Mouse (Mus musculus) erythroblast, adult 5-6 weeks (primary cell): ENCODE data around the gene Rasd1. TPM values are rescaled to one million over a fixed set of nuclear protein-coding genes. Genes with fewer than 3 reads are reported as not detected.

Experiments
- ATAC-seq: replicated peaks from 2 replicates; pipeline ENCODE4 v1.8.0; 2016; ENCODE audit warnings: moderate number of reproducible peaks, mild to moderate bottlenecking, moderate TSS enrichment, inconsistent platforms; ENCODE audit not compliant: poor library complexity, low FRiP score, severe bottlenecking
- total RNA-seq, 2 experiments: library from RNA; stranded (forward) in 1 of 2; stranded (reverse) in 1 of 2; fragments of 150-400 nt in 1 of 2; fragments of 200-764, 138-1000 nt in 1 of 2; gene quantifications; 2 replicates each; pipeline versions ENCODE4 v1.2.3 to v1.2.4; 2015 to 2017; ENCODE audit warnings: low replicate concordance in 2 of 2

Rasd1 gene
- total RNA-seq, 2 experiments from 2014 or later = not detected

GRCm38 (mm10) chr11:59913702-59914101 lies 51.0 kb downstream of the Rasd1 start:
- ATAC-seq = no peak

Other genes starting within 250 kb of the Rasd1 start
- not detected in 2 replicates for gene Pld6, start 177.3 kb downstream of the Rasd1 start, total RNA-seq (2015; ENCODE audit: low replicate concordance)
- gene Pld6, start 177.3 kb downstream of the Rasd1 start, total RNA-seq (2017; ENCODE audit: low replicate concordance) = 0.84 TPM in 1 of 2 replicates, not detected in the other
- 4.8 and 17.5 TPM in 2 replicates for gene Flcn, start 154.9 kb downstream of the Rasd1 start, total RNA-seq (2015; ENCODE audit: low replicate concordance)
- 8.6 and 10.7 TPM in 2 replicates for gene Flcn, start 154.9 kb downstream of the Rasd1 start, total RNA-seq (2017; ENCODE audit: low replicate concordance)
- gene Nt5m, start 125.5 kb downstream of the Rasd1 start, total RNA-seq (2015; ENCODE audit: low replicate concordance) = 0.38 and 1.0 TPM in 2 replicates
- 2.0 TPM in 1 of 2 replicates, not detected in the other for gene Nt5m, start 125.5 kb downstream of the Rasd1 start, total RNA-seq (2017; ENCODE audit: low replicate concordance)
- gene Cops3, start 125.1 kb downstream of the Rasd1 start, total RNA-seq (2015; ENCODE audit: low replicate concordance) = 57.3 and 117 TPM in 2 replicates
- gene Cops3, start 125.1 kb downstream of the Rasd1 start, total RNA-seq (2017; ENCODE audit: low replicate concordance) = 31.9 and 41.4 TPM in 2 replicates
- gene Med9, start 16.7 kb downstream of the Rasd1 start, total RNA-seq (2015; ENCODE audit: low replicate concordance) = 2.9 and 3.3 TPM in 2 replicates
- gene Med9, start 16.7 kb downstream of the Rasd1 start, total RNA-seq (2017; ENCODE audit: low replicate concordance) = 3.9 and 8.9 TPM in 2 replicates
- gene Pemt, start 81.5 kb upstream of the Rasd1 start, total RNA-seq (2015; ENCODE audit: low replicate concordance) = 3.8 and 6.7 TPM in 2 replicates
- 0.98 and 6.6 TPM in 2 replicates for gene Pemt, start 81.5 kb upstream of the Rasd1 start, total RNA-seq (2017; ENCODE audit: low replicate concordance)
- 4.0 and 6.3 TPM in 2 replicates for gene Rai1, start 140.1 kb upstream of the Rasd1 start, total RNA-seq (2015; ENCODE audit: low replicate concordance)
- gene Rai1, start 140.1 kb upstream of the Rasd1 start, total RNA-seq (2017; ENCODE audit: low replicate concordance) = 1.3 and 1.5 TPM in 2 replicates